In the genomic region with DNA sequence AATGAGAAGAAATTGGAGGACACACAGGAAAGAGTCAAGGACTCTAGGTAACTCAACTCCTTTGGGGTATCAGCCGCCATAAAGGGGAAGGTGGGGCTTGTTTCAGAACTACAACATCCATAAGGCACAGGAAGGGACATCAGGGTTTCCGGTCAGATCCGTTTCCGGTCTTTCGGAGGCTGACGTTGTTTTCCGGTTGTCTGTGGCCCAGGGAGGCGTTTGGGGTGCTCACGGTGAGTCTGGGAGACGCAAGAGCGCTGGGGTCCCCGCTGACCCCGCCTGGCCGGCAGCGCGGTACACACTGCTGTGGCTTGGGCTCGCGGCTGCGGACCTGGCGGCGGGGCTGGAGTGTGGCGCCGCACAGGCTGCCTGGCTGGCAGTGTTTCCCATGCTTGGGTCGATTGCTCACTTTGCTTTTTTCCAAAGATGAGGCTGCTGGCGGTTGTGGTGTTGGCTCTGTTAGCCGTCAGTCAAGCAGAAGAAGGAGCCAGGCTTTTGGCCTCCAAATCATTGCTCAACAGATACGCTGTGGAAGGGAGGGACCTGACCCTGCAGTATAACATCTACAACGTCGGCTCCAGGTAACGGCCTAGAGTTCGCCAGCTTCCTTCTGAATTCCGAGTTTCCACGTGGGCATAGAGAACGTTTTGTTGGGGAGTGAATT, we compare ENCODE assay signal across 8 mouse cellular contexts. TPM values are rescaled to one million over a fixed set of nuclear protein-coding genes. Genes with fewer than 3 reads are reported as not detected.
DNase-seq lines count a peak whose midpoint lies in the region; ATAC-seq lines count a peak whose summit lies in the region.

No protein-coding gene starts in this region.

- H3K36me3 ChIP-seq in hindbrain, embryonic 15.5 days, result peaks cover 31% of the 10 kb centered on the region

- H3K27ac ChIP-seq in hindbrain, embryonic 15.5 days (replicated peaks), result peak overlapping the region; percentile 65

- peak overlapping the region; percentile 91 for H3K9ac ChIP-seq in hindbrain, embryonic 15.5 days

- H3K4me3 ChIP-seq in hindbrain, embryonic 15.5 days, result peak overlapping the region; percentile 88

- no peaks in the 10 kb centered on the region for H3K27me3 ChIP-seq in hindbrain, embryonic 15.5 days

- WGBS in hindbrain, embryonic 15.5 days, result under 1% methylated on average over 34 of the region's 34 CpGs

- peaks cover 17% of the 10 kb centered on the region for H3K4me1 ChIP-seq in hindbrain, embryonic 15.5 days (replicated peaks)

- peak; percentile 83 for DNase-seq in ZHBTc4 (ENCODE audit: low read depth, low spot score)
- DNase-seq in cerebellum, postnatal 36 days, result peak; percentile 77 to 83
- DNase-seq in frontal cortex, postnatal 36 days (ENCODE audit: low spot score in 2 of 2), result peak; percentile 76 to 85
- peak; percentile 73 to 84 for DNase-seq in layer of hippocampus, postnatal 36 days
- peak; percentile 88 for DNase-seq in lung, postnatal 25 days (ENCODE audit: low spot score)
- DNase-seq in retina, embryonic 14.5 days (ENCODE audit: low spot score), result peak; percentile 86
- DNase-seq in thymus, postnatal 36 days, result peak; percentile 65 to 70

- ATAC-seq in hindbrain, embryonic 15.5 days (ENCODE audit: low FRiP score, low read depth), result peak; percentile 87

- no peaks in the 10 kb centered on the region for H3K9me3 ChIP-seq in hindbrain, embryonic 15.5 days

- peak overlapping the region; percentile 66 for H3K4me2 ChIP-seq in hindbrain, embryonic 15.5 days

RNA-seq across cellular contexts. Expression of gene Ssr2, which starts 3.9 kb away (rescaled TPM):
- polyA plus RNA-seq in hindbrain, embryonic 15.5 days (2015; fragmentation: Nextera tagmentation; extraction: Ambion mirVana), result 146 and 149 TPM in 2 replicates
- 10 to 100 TPM; 97.1 to 98.9 TPM for total RNA-seq in layer of hippocampus, postnatal 36 days (2021)

RNA-seq across cellular contexts. Expression of gene Ubqln4, which starts 26.0 kb away (rescaled TPM):
- 43.6 and 47.7 TPM in 2 replicates for polyA plus RNA-seq in hindbrain, embryonic 15.5 days (2015; fragmentation: Nextera tagmentation; extraction: Ambion mirVana)
- total RNA-seq in layer of hippocampus, postnatal 36 days (2021), result 100 to 1,000 TPM; 109 to 111 TPM

RNA-seq across cellular contexts. Expression of gene Arhgef2, which starts 26.2 kb away (rescaled TPM):
- polyA plus RNA-seq in hindbrain, embryonic 15.5 days (2015; fragmentation: Nextera tagmentation; extraction: Ambion mirVana), result 121 and 129 TPM in 2 replicates
- total RNA-seq in layer of hippocampus, postnatal 36 days (2021), result 100 to 1,000 TPM; 250 to 265 TPM

RNA-seq across cellular contexts. Expression of gene Lamtor2, which starts 26.7 kb away (rescaled TPM):
- 201 and 205 TPM in 2 replicates for polyA plus RNA-seq in hindbrain, embryonic 15.5 days (2015; fragmentation: Nextera tagmentation; extraction: Ambion mirVana)
- 100 to 1,000 TPM in 1 of 2 experiments, 10 to 100 TPM in 1; 91.0 to 111 TPM for total RNA-seq in layer of hippocampus, postnatal 36 days (2021)

RNA-seq across cellular contexts. Expression of gene Rab25, which starts 31.5 kb away (rescaled TPM):
- 0.23 TPM in 1 of 2 replicates, not detected in the other for polyA plus RNA-seq in hindbrain, embryonic 15.5 days (2015; fragmentation: Nextera tagmentation; extraction: Ambion mirVana)
- under 1 TPM in 1 of 2 experiments, not detected in 1; 0.63 TPM for total RNA-seq in layer of hippocampus, postnatal 36 days (2021)

Comparison
In these comparisons a context has a peak if more than half of its experiments do, and no peak if none do; other contexts are left out.
1. Peak in every context shown above with its lines: DNase-seq, ATAC-seq, H3K4me3 ChIP-seq and H3K27ac ChIP-seq.